Mouse (Mus musculus) midbrain, embryonic 10.5 days (tissue): ENCODE measurements around the gene Gcgr. TPM values are rescaled to one million over a fixed set of nuclear protein-coding genes. Genes with fewer than 3 reads are reported as not detected.

Source experiments
- DNase-seq: peaks from one replicate; pipeline ENCODE4 v3.0.0-alpha.2; 2017; ENCODE audit warnings: low spot score
- H3K27ac ChIP-seq: fragments of 300-500 bp; sonication (generic); replicated peaks from 2 replicates; pipeline ENCODE4 v1.5.1; 2016; ENCODE audit warnings: mild to moderate bottlenecking
- H3K27me3 ChIP-seq: fragments of 300-500 bp; sonication (generic); 2 replicates; pipeline ENCODE4 v1.6.1; 2016; ENCODE audit warnings: low read depth, mild to moderate bottlenecking; ENCODE audit not compliant: poor library complexity, severe bottlenecking
- H3K36me3 ChIP-seq: fragments of 300-500 bp; sonication (generic); 2 replicates; pipeline ENCODE4 v1.6.1; 2016; ENCODE audit warnings: mild to moderate bottlenecking, moderate library complexity
- H3K4me1 ChIP-seq: fragments of 300-500 bp; sonication (generic); 2 replicates; pipeline ENCODE4 v1.6.1; 2016
- H3K4me3 ChIP-seq: fragments of 300-500 bp; sonication (generic); 2 replicates; pipeline ENCODE4 v1.5.1; 2016; ENCODE audit warnings: mild to moderate bottlenecking, moderate library complexity
- H3K9me3 ChIP-seq: fragments of 300-500 bp; sonication (generic); replicated peaks from 2 replicates; pipeline ENCODE4 v1.6.1; 2016; ENCODE audit warnings: mild to moderate bottlenecking
- WGBS: fragments of 180-500 bp; shearing (Covaris S2); methylation state at CpG from one replicate; pipeline ENCODE4 v1.1.7; 2016; 5-methylcytosine and 5-hydroxymethylcytosine counted together
- polyA plus RNA-seq: library from polyadenylated mRNA; unstranded; fragments of >200 nt; fragmentation: Nextera tagmentation; extraction: Ambion mirVana; gene quantifications from 2 replicates; pipeline ENCODE4 v1.2.1, GENCODE M21; 2016

Gcgr gene
- polyA plus RNA-seq, 1 experiment from 2014 or later: 0.26 TPM

GRCm38 (mm10) chr11:120565114-120565513 lies 34.6 kb downstream of the Gcgr start:
- H3K27ac ChIP-seq: no peak overlapping the region
- no peaks in the 10 kb centered on the region for H3K4me1 ChIP-seq
- H3K36me3 ChIP-seq: peaks cover 99% of the 10 kb centered on the region
- 93% methylated on average over 9 of the region's 9 CpGs for WGBS
- no peak overlapping the region for H3K4me3 ChIP-seq
- H3K9me3 ChIP-seq: no peaks in the 10 kb centered on the region; the same call in 1 of the 2 replicates
- no peak for DNase-seq
- no peaks in the 10 kb centered on the region for H3K27me3 ChIP-seq

GRCm38 (mm10) chr11:120568324-120568723 lies 37.8 kb downstream of the Gcgr start:
- H3K27me3 ChIP-seq: no peaks in the 10 kb centered on the region
- no peaks in the 10 kb centered on the region for H3K9me3 ChIP-seq
- peaks cover 14% of the 10 kb centered on the region for H3K4me1 ChIP-seq
- no peak overlapping the region for H3K27ac ChIP-seq
- no peak overlapping the region for H3K4me3 ChIP-seq
- peaks cover 84% of the 10 kb centered on the region for H3K36me3 ChIP-seq
- 97% methylated on average over 6 of the region's 6 CpGs for WGBS
- no peak for DNase-seq

- DNase-seq: no peak
- H3K4me1 ChIP-seq: peaks cover 26% of the 10 kb centered on the region
- 90% methylated on average over 3 of the region's 3 CpGs for WGBS
- no peaks in the 10 kb centered on the region for H3K27me3 ChIP-seq
- H3K4me3 ChIP-seq: peak overlapping the region; percentile 87
- no peak overlapping the region for H3K27ac ChIP-seq
- H3K36me3 ChIP-seq: peaks cover 56% of the 10 kb centered on the region
- H3K9me3 ChIP-seq: no peaks in the 10 kb centered on the region
Measured at GRCm38 (mm10) chr11:120571122-120571521, 40.6 kb downstream of the Gcgr start.

- H3K4me3 ChIP-seq: peak overlapping the region; percentile 87
- H3K36me3 ChIP-seq: peaks cover 54% of the 10 kb centered on the region
- H3K27me3 ChIP-seq: no peaks in the 10 kb centered on the region
- H3K27ac ChIP-seq: peak overlapping the region; percentile 97
- 19% methylated on average over 11 of the region's 11 CpGs for WGBS
- H3K9me3 ChIP-seq: no peaks in the 10 kb centered on the region
- no peak for DNase-seq
- H3K4me1 ChIP-seq: peaks cover 26% of the 10 kb centered on the region
Measured at GRCm38 (mm10) chr11:120571754-120572416, 41.4 kb downstream of the Gcgr start.

GRCm38 (mm10) chr11:120572417-120572751 lies 41.9 kb downstream of the Gcgr start:
- WGBS: 0% methylated on average over 24 of the region's 24 CpGs
- H3K36me3 ChIP-seq: peaks cover 54% of the 10 kb centered on the region
- no peak for DNase-seq
- H3K27me3 ChIP-seq: no peaks in the 10 kb centered on the region
- no peaks in the 10 kb centered on the region for H3K9me3 ChIP-seq
- peak overlapping the region; percentile 87 for H3K4me3 ChIP-seq
- peaks cover 26% of the 10 kb centered on the region for H3K4me1 ChIP-seq
- H3K27ac ChIP-seq: peak overlapping the region; percentile 97

GRCm38 (mm10) chr11:120572752-120573584 lies 42.5 kb downstream of the Gcgr start, which contains the start of gene P4hb:
Gene P4hb (minus strand): TSS chr11:120573253.
- Histone ChIP-seq H3K4me1 (peaks cover 26% of the 10 kb centered on the region), H3K27ac (peak within 1 kb of the TSS; percentile 97), H3K36me3 (peaks cover 54% of the 10 kb centered on the region), H3K4me3 (peak within 1 kb of the TSS; percentile 87), H3K27me3 (no peaks in the 10 kb centered on the region), H3K9me3 (no peaks in the 10 kb centered on the region)
- WGBS: under 1% methylated on average over 94 of the region's 94 CpGs
- peak; percentile 100 for DNase-seq

GRCm38 (mm10) chr11:120573585-120574277 lies 43.2 kb downstream of the Gcgr start:
- Histone ChIP-seq H3K4me1 (peaks cover 34% of the 10 kb centered on the region), H3K27ac (peak overlapping the region; percentile 97), H3K4me3 (peak overlapping the region; percentile 87), H3K9me3 (no peaks in the 10 kb centered on the region), H3K36me3 (peaks cover 54% of the 10 kb centered on the region), H3K27me3 (no peaks in the 10 kb centered on the region)
- no peak for DNase-seq
- WGBS: 1% methylated on average over 23 of the region's 23 CpGs

GRCm38 (mm10) chr11:120574278-120574600 lies 43.7 kb downstream of the Gcgr start:
- WGBS: 59% methylated on average over 5 of the region's 5 CpGs
- no peak for DNase-seq
- peak overlapping the region; percentile 87 for H3K4me3 ChIP-seq
- H3K27ac ChIP-seq: peak overlapping the region; percentile 97
- no peaks in the 10 kb centered on the region for H3K9me3 ChIP-seq
- peaks cover 39% of the 10 kb centered on the region for H3K4me1 ChIP-seq
- H3K27me3 ChIP-seq: no peaks in the 10 kb centered on the region
- H3K36me3 ChIP-seq: peaks cover 55% of the 10 kb centered on the region

- Histone ChIP-seq H3K4me1 (peaks cover 47% of the 10 kb centered on the region), H3K36me3 (peaks cover 55% of the 10 kb centered on the region), H3K4me3 (peak overlapping the region; percentile 87; the same call in 1 of the 2 replicates), H3K9me3 (no peaks in the 10 kb centered on the region), H3K27ac (no peak overlapping the region), H3K27me3 (no peaks in the 10 kb centered on the region)
- no peak for DNase-seq
- 88% methylated on average over 2 of the region's 2 CpGs for WGBS
Measured at GRCm38 (mm10) chr11:120575046-120575445, 44.5 kb downstream of the Gcgr start.

- Histone ChIP-seq H3K9me3 (no peaks in the 10 kb centered on the region), H3K36me3 (peaks cover 49% of the 10 kb centered on the region), H3K27ac (no peak overlapping the region), H3K4me3 (no peak overlapping the region), H3K27me3 (no peaks in the 10 kb centered on the region), H3K4me1 (peaks cover 53% of the 10 kb centered on the region)
- no peak for DNase-seq
Measured at GRCm38 (mm10) chr11:120575940-120576339, 45.4 kb downstream of the Gcgr start.

GRCm38 (mm10) chr11:120576365-120576981 lies 46.0 kb downstream of the Gcgr start:
- WGBS: 90% methylated on average over 3 of the region's 3 CpGs
- H3K9me3 ChIP-seq: no peaks in the 10 kb centered on the region

GRCm38 (mm10) chr11:120577211-120578023 lies 46.9 kb downstream of the Gcgr start:
- Histone ChIP-seq H3K4me1 (peaks cover 50% of the 10 kb centered on the region), H3K4me3 (peak overlapping the region; percentile 18; the same call in 1 of the 2 replicates), H3K9me3 (no peaks in the 10 kb centered on the region), H3K27me3 (no peaks in the 10 kb centered on the region), H3K27ac (no peak overlapping the region), H3K36me3 (peaks cover 41% of the 10 kb centered on the region)
- DNase-seq: no peak
- WGBS: 84% methylated on average over 7 of the region's 7 CpGs

More at GRCm38 (mm10) chr11:120576365-120576981, 46.0 kb downstream of the Gcgr start:
- H3K4me3 ChIP-seq: no peak overlapping the region
- DNase-seq: no peak
- peaks cover 48% of the 10 kb centered on the region for H3K4me1 ChIP-seq
- peaks cover 44% of the 10 kb centered on the region for H3K36me3 ChIP-seq
- no peak overlapping the region for H3K27ac ChIP-seq
- no peaks in the 10 kb centered on the region for H3K27me3 ChIP-seq
